Mouse (Mus musculus) embryonic stem cell, embryonic (primary cell): Measurements from ENCODE around the gene AY761185.

Experiments used
- CTCF ChIA-PET, 4 experiments: fragments of 300-600 bp in 2 of 4; fragments of 350-600 bp in 2 of 4; sonication (Branson Sonifier 250); formaldehyde crosslinking; loops; one replicate each; lab custom pipeline; 2022; ENCODE audit warnings: inconsistent platforms in 2 of 4; lab: Charles Lee
- POLR2A ChIA-PET, 4 experiments: fragments of 300-600 bp in 2 of 4; fragments of 350-600 bp in 2 of 4; sonication (Branson Sonifier 250); formaldehyde crosslinking; loops; one replicate each; lab custom pipeline; 2022; ENCODE audit warnings: antibody characterized with exemption in 4 of 4, inconsistent platforms in 1 of 4; lab: Charles Lee

AY761185 gene

GRCm38 (mm10) chr8:20944610-20945009 lies at the start of gene AY761185:
TSS of gene AY761185 (minus strand) at chr8:20944710.
- POLR2A ChIA-PET: no interaction called here
- CTCF ChIA-PET: no interaction called here

- ChIA-PET POLR2A (interaction anchor here in 2 of 4 experiments (0.7 to 2.2 kb wide), 3 partner anchors 16 to 17 kb away, joined by 3 to 5 read pairs (median 3); no protein-coding TSS in a partner anchor), CTCF (interaction anchor here in 1 of 4 experiments (0.8 kb wide), 1 partner anchor 17 kb away, joined by 3 read pairs; no protein-coding TSS in a partner anchor)
These were observed 49.5 kb upstream of the AY761185 start for GRCm38 (mm10) chr8:20994042-20994441.

- POLR2A ChIA-PET: no interaction called here
These were observed 35.3 kb upstream of the AY761185 start for GRCm38 (mm10) chr8:20979846-20980245.

GRCm38 (mm10) chr8:20964531-20964930 lies 20.0 kb upstream of the AY761185 start:
- ChIA-PET POLR2A (no interaction called here), CTCF (interaction anchor here in 1 of 4 experiments (0.5 kb wide), 1 partner anchor 8 kb away, joined by 3 read pairs; no protein-coding TSS in a partner anchor)

More at GRCm38 (mm10) chr8:20979846-20980245, 35.3 kb upstream of the AY761185 start:
- CTCF ChIA-PET: no interaction called here

GRCm38 (mm10) chr8:20921971-20922370 lies 22.5 kb downstream of the AY761185 start, which contains the start of gene Gm6040:
TSS of gene Gm6040 (minus strand) at chr8:20922071.
- ChIA-PET CTCF (interaction anchor here in 1 of 4 experiments (0.5 kb wide), 1 partner anchor 1622 kb away, joined by 4 read pairs; no protein-coding TSS in a partner anchor), POLR2A (no interaction called here)

GRCm38 (mm10) chr8:20912288-20912687 lies 32.2 kb downstream of the AY761185 start:
- CTCF ChIA-PET: no interaction called here
- POLR2A ChIA-PET: no interaction called here

GRCm38 (mm10) chr8:20908256-20908655 lies 36.3 kb downstream of the AY761185 start:
- ChIA-PET CTCF (no interaction called here), POLR2A (no interaction called here)

GRCm38 (mm10) chr8:20907119-20907518 lies 37.4 kb downstream of the AY761185 start:
- ChIA-PET CTCF (no interaction called here), POLR2A (no interaction called here)

- POLR2A ChIA-PET: no interaction called here
- CTCF ChIA-PET: no interaction called here
These were observed 42.0 kb downstream of the AY761185 start, which contains the start of gene Gm15056 for GRCm38 (mm10) chr8:20902527-20902926. TSS of gene Gm15056 (minus strand) at chr8:20902627.
